Mouse (Mus musculus): ENCODE data around the gene Rab25.

The Rab25 gene

DNA sequence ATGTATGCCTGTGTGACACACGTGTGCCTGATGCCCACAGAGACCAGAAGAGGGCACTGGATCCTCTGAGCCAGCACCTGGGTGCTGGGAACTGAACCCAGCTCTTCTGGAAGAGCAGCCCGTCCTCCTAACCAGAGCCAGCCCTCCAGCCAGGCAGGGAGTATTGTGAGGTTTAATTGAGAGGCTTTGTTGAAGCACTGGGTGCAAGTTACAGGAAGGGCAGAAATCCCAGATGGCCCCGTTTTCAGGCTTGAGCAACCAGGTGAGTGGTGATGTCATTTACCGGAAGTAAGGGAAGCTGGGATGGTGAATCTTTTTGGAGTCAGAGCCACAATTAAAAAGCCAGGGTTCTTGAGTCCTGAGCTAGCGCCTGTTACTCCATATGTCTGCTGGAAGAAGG lies 23.1 kb downstream of the Rab25 start:
- DNase-seq (ENCODE audit: low read depth) = no peak

- no peak for DNase-seq (ENCODE audit: low read depth)
These were observed 25.1 kb downstream of the Rab25 start for GRCm38 (mm10) chr3:88523027-88523426.

DNA sequence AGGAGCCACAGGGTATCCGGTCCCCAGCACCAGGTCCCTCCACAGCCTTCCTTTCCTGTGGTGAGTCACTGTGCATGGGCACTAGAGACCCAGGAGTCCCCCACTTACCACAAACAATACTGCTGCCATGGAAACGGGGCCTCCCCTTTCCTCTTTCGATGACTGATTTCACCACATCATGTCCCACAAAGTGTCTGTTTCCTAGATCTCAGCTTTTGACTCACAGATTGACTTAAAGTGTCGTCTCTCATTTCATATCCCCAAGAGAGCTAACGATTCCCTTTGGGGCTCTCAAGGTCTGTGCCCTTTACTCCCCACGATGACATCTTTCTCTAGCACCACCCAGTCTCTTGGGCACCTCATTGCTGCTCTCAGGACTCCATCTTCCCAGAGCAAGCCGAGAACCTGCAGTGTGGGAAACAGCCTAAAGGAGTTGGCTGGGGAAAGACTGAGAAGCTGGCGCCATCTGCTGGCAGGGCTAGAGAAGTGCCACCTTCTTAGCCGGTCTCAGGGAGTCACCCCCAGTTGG lies 26.2 kb downstream of the Rab25 start:
- DNase-seq (ENCODE audit: low read depth) = no peak

GRCm38 (mm10) chr3:88521156-88521555 lies 26.9 kb downstream of the Rab25 start:
- DNase-seq (ENCODE audit: low read depth) = no peak

DNA sequence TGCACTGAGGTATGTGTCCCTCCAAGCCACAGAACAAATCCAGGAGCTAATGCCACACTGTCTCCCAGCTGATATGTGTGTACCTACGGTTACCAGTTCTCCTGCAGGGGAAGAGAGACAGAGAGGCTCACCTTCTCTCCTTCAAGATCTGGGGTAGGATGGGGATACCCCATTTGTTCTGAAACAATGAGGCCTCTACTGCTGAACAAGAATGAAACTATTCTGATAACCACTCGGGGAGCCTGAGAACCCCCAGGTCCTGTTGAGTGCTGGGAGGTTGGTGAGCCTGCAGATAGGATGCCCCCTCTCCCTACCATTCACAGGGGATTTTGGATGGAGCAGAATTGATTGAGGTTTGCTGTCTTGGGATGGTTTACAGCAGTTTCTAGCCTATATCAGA lies 28.0 kb downstream of the Rab25 start:
- no peak for DNase-seq (ENCODE audit: low read depth)

- DNase-seq (ENCODE audit: low read depth) = no peak
These were observed 29.7 kb downstream of the Rab25 start for GRCm38 (mm10) chr3:88518411-88518810.

GRCm38 (mm10) chr3:88516407-88516806 lies 31.7 kb downstream of the Rab25 start:
- DNase-seq (ENCODE audit: low read depth) = no peak

DNA sequence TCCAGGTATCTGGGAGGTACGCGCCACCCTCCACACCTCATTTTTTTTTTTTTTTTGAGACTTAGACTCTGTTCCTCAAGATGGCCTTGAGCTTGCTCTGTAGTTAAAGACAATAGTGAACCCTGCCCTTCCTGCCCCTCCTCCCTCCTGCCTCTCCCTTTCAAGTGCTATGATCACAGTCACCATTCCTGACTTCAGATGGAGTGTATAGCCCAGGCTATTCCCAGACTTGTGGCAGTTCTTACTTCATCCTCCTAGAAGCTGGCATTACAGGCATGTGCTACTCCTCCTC lies 33.1 kb downstream of the Rab25 start:
- no peak for DNase-seq (ENCODE audit: low read depth)

- DNase-seq (ENCODE audit: low read depth) = no peak
These were observed 33.6 kb downstream of the Rab25 start for GRCm38 (mm10) chr3:88514231-88515094.

GRCm38 (mm10) chr3:88513546-88514115 lies 34.5 kb downstream of the Rab25 start:
- no peak for DNase-seq (ENCODE audit: low read depth)

- DNase-seq (ENCODE audit: low read depth) = no peak
These were observed 35.1 kb downstream of the Rab25 start for GRCm38 (mm10) chr3:88512896-88513545.

GRCm38 (mm10) chr3:88512141-88512895 lies 35.8 kb downstream of the Rab25 start:
- DNase-seq (ENCODE audit: low read depth) = no peak

DNA sequence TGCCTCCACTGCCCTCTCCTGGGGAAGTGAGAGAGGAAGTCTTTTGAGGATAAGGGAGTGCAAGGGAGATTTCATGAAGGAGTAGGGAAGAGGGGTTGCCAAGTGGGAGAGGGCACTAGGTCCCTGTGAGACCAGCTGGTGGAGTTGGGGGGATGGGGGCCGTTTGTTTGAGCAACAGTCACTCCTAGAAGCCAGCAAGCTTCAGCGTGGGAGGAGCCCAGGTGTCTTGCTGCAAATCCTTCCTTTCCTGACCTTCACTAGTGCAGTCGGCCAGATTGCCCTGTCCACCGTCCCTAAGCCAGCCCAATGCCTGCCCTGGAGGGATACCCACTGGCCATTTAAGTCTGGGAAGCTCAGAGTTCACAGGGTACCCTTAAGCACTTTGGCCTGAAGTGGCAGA lies 36.5 kb downstream of the Rab25 start:
- DNase-seq (ENCODE audit: low read depth) = no peak

GRCm38 (mm10) chr3:88510421-88511289 lies 37.4 kb downstream of the Rab25 start:
- DNase-seq (ENCODE audit: low read depth) = no peak

- peak; percentile 95 for DNase-seq (ENCODE audit: low read depth)
These were observed 38.2 kb downstream of the Rab25 start, which contains the start of gene Lmna for GRCm38 (mm10) chr3:88509692-88510420. Gene Lmna, minus strand, starts transcription at chr3:88509956.

DNA sequence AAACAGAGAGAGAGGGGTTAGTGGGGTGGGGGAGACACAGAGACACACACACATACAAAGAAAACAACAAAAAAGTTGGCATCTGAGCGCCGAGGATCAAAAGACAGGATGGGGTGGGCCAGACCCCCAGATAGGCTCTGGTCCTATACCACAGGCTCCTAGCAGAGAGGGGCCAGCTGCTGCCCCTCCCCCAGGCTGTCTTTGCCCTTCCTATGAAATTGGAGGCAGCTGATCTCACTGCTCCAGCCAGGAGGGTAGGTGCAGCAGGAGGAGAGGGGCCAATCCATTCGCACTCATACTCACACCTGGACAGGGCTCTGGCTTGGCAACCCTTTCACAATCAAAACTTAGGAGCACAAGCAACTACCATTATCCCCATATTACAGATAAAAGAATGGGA lies 38.9 kb downstream of the Rab25 start:
- no peak for DNase-seq (ENCODE audit: low read depth)

GRCm38 (mm10) chr3:88505765-88506164 lies 42.3 kb downstream of the Rab25 start:
- DNase-seq (ENCODE audit: low read depth) = no peak

DNA sequence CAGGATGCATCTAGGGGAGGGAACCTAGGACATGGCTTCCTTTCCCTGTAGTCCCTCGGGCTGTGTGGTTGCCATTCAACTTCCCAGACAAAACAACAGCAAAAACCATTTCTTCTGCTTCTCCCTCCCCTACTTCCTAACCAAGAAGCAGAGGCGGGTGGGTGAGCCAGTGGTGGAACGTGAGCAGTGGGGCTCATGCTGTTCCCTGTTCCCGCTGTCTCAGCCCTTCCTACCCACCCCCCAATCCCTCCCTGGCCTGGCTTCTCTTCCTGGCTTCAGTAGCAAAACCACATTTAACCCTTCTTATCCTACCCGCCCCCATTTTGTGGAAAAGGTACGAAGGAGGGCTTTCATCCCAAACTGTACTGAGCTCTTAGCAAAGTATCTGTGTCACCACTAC lies 43.0 kb downstream of the Rab25 start:
- DNase-seq (ENCODE audit: low read depth) = no peak

- DNase-seq (ENCODE audit: low read depth) = no peak
These were observed 44.0 kb downstream of the Rab25 start for GRCm38 (mm10) chr3:88503881-88504746.

GRCm38 (mm10) chr3:88503505-88503863 lies 44.6 kb downstream of the Rab25 start:
- no peak for DNase-seq (ENCODE audit: low read depth)

Data from c-Kit-positive CD71-positive TER-119-negative erythroid progenitor cells, embryonic 14.5 days (primary cell).